Mouse (Mus musculus): ENCODE data around the gene Slc1a2.
A peak's percentile ranks its signal among the peaks of the same experiment; 100 is the strongest.

The Slc1a2 gene

DNA sequence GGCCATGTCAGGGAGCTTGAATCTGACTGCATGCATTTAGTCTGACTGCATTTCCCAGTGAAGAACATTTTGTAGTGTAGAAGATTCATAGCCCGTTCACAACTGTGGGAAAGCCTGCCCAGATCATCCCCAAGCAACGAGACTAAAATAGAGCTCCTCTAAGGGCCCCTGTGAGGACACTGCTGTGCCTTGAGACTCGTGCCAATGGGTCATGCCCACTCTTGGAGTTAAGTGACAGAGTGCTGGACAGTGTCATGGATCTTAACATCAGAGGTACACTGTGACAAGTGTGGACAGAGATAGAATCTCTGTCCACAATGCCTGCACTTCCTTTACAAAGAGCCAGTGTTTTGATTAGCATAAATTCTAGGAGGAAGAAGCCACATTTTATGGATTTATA lies 109.8 kb downstream of the Slc1a2 start:
- DNase-seq: no peak

DNA sequence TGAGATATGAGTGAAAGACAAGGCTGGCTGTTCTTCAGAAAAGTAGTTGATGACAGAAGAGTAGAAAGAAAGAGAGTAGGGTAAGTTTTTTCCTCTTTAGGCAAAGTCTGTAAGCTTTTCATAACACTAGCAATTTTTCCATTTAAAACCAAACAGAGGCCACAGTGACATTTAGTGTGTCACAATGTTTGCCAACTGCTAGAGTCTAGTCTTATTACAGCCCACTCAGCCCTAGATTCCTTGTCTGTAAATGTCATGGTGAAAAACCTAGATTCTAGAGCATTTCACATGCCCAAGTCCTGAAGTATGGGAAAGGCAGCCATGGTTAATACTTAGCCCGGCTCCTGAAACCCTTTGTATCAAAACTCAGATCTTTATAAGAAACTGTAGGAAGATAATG lies 112.8 kb downstream of the Slc1a2 start:
- DNase-seq: no peak

DNA sequence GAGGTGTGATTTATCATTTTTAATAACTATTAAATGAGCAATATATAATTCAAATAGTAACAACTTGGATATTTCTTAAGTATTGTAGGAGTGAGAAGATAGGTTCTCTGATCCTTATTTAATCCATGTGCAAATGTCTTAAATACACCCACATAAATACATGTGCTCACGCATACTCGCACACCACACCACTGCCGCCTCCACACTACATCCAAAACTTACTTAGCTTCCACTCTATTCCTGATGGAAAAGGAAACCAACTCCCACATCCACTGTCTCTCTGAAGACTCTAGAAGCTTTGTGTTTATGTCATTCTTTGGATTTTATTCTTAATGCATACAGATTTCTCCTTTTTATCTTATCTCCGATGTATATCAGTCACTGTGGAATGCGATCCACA lies 113.8 kb downstream of the Slc1a2 start:
- DNase-seq: no peak

DNA sequence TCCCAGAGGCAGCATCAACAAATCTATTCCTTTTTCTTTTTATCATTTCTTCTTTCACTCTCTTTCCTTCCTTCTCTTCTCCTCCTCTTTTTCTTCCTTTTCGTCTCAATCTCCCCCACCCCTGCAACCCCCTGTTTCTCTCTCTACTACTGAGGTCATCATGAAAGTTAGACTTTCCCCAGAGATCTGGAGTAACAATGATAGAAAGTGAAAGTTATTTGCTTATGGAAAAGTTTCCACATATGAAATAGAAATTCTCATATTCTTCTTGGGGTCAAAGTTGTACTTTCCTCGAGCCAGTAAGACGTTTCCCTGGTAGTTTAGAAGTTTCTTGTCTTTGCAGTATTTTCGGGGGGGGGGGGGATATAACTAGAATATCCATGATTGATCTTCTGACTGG lies 116.2 kb downstream of the Slc1a2 start:
- DNase-seq: no peak

DNA sequence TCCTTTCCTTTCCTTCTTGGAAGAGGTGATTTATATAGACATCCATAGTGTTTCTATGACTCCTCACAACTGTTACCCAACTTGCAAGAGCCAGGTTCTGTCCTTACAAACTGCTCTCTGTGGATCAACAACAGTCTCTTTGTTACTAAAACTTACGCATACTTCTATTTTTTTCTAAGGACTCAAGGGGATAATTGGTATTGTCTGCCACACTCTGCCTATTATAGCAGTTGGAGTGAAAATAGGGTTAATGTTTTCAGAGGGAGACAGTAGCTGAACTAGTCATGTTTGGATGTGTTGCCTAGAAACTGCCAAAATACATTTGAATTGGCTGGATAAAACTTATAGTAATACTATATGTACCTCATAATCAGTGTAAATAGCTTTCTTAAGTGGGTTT lies 117.1 kb downstream of the Slc1a2 start:
- no peak for DNase-seq

DNA sequence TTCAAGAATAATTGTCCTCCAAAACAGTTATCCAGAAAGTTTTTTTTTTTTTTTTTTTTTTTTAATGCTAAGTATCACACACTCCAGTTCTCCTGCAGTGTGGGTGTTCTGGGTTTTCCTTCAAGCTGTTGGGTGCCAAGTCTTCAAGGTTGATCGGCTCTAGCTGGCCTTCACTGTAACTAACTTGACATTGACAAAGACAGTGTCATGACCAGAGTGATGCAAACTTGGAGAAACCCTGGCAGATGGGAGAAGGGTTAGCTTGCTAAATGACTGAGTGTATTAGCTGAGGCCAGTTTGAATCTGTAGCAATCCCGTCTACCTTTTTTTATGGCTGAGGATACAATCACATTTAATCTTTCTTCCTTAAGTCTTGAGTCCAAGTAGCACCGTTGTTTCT lies 119.7 kb downstream of the Slc1a2 start:
- DNase-seq: no peak

DNA sequence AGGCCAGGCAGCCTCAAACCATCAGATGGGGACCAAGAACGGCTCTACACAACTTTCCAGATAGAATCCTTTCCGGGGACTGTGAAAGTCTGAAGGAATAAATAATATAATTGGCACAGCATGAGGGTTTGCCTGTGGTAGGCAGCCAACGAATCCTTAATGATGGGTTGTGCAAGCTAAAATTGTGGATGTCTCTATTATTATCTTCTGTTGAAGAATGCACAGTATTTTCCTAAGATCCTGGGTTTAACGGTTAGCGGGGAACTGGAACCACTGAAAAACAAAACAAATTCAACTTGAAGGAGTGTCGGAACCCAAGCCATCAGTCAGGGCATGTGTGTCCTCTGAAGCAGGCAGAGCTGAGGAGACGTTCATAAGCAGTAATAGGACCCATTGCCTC lies 124.3 kb downstream of the Slc1a2 start:
- DNase-seq: no peak

DNA sequence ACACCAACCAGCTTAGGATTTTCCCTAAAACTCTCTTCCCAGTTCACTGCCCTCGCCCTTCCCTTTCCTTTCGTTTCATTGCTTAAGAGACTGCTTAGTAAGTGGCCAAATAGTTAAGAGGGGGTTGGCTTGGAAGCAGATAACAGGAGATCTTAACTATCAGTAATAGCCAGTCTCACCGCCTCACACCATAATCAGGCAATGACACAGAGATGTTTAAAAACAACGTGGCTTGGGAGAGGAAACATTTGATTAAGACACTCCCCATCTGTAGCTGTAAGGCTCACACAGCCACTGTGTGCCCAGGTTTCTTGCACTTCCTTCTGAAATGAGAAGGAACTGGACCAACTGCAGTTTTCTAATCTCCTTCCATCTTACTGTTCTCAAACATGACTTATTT lies 127.2 kb downstream of the Slc1a2 start:
- no peak for DNase-seq

DNA sequence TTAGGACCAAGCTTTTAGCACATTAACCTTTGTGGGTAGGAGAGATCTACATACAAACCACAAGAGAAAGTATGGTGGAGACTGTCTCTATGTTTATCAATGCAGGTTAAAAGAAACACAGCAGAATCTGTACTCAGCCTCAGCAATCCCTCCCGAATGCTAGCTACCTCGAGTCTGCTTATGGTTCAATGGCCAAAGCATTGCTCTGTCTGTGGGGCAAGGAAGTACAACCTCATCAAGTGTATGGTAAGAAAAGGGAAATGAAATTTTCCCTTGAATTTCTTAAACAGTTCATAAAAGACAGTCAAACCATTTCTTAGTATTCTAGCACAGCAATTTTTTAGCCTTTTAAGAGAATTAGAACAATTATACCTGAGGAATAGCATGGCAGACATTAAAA lies 133.2 kb downstream of the Slc1a2 start:
- no peak for DNase-seq

DNA sequence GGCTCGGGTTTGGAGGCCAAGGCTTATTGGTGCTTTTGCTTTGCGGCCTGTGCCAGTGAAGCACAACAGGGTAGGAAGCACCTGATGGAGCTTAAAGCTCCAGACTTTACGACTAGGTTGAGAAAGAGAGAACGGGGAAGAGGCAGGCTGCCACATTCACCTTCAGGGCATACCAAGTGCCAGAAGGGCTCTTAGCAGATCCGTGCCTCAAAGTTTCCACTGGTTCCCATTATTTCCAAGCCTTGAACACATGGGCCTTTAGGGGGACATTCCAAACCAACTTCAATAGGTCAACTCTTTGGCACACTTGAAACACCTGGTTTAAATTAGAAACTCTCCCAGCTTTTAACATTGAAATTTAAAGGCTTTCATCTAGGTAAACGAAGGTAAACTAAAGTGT lies 134.3 kb downstream of the Slc1a2 start:
- no peak for DNase-seq

DNA sequence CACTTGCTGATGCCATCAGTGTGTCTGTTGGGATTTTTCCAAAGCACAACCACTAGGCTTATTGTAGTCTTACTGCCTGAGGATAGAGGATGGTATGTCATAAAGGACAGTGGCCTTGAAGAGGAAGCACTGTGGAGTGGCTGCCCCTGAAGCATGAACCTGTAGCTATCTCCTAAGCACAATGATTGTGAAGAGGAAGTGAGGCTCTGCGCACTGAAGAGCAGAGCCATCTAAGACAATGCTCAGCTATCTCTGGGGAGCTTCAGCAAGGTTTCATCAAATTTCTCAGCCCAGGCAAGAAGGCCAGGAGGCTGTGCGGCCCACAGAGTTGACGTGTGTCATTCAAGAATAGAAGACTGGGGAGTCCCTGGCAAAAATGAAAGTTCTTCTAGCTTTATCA lies 136.6 kb downstream of the Slc1a2 start:
- DNase-seq: no peak

DNA sequence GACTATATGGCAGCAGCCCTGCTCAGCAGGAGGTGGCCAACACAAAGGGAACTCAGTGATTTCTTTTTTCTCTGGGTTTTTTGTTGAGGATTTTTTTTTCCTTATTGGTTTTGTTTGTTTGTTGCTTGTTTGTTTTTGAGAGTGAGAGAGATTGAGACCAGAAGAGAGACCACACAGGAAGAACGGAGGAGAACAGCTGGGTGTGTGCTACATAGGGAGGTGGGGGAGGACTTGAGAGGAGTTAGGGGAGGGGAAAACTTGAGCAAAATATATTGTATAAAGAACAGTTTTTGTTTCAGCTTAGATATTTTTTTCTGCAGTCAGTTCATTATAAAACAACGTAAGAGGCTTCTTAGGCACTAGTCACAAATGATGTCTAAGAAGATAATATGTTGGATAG lies 139.7 kb downstream of the Slc1a2 start:
- DNase-seq: no peak

DNA sequence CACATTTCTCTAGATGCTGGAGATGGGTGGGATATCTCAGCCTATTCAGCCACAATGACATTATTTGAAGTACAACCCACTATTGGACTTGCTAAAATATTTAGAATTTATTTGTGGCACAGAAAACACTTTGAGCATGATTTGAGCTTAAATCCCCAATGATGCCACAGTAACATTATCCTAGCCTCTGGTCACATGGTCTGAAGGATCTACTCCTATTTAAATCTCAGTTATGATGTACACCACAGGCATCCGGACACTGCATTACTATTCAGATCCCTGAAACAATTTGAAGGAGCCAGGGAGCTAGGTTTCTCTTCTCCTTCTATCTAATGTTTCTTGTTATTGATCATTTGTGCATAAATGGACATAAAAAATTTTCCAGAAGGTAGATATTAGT lies 143.4 kb downstream of the Slc1a2 start:
- DNase-seq: no peak

DNA sequence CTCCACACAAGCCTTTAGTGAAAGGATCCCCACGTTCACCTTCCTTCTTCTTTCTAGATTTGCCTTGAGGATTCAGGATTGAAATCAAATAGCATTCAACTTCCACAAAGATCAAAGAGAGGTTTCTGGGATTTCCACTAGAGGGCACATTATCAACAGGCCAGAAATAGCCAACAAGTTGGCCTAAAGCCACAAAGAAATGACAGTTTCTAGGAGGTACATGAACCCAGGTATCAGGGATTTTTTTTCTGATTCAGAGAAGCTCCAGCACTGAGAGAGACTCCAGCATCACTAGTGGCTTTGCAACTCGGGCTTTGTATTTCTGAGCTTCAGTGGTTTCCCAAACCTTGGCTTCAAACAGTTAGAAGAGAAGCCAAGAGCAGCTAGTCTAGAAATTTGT lies 145.7 kb downstream of the Slc1a2 start:
- DNase-seq: peak; percentile 57

DNA sequence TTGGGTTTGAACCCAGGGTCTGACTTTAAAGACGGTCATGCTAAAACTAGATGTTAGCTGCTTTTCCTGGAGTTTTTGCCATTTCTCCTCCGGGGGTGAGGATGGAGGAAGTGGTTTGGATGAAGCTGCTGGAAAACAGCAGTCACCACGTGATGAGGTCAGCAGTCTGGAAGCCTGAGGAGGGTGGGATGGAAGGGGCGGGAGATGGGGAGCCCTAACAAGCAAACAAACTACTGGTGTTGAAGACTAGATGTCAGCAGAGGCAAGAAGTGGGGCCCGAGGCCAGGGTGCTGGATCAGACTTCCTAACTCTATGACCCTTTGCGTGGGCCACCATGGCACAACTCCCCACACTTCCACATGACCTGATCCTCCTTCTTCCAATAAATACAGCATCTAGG lies 146.8 kb downstream of the Slc1a2 start:
- DNase-seq: no peak

DNA sequence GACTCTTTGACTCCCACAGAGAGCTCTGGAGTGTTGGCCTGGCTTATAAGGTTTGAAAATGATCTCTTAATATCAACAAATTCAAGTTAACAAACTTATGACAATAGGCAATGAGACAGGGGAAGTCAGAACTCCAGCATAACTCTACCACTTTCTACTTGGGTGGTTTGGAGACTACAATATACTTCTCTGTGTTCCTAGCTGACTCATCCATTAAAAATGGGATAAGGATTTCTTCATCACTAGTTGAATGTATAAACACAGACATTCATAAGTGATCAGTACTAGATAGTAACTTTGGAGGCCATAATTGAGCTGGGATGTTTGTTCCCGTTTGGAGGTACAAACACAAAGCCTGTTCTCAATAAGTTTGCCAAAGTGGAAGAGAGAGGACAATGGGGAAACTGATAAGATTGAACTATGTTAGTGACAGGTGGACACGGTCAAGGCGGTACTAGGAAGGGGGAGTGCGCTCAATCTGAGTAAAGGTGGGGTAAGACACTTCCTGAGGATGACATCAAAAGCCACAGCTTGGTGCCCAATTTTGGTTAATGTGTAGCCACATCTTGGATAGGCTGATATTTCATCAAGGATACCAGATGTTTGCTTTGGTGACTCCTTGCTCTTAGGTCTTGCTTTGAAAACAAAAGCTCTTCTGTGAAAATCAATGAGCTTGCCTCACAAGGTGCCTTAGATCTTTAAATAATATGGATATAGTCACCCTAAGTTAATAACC lies 147.5 kb downstream of the Slc1a2 start:
- DNase-seq: no peak

DNA sequence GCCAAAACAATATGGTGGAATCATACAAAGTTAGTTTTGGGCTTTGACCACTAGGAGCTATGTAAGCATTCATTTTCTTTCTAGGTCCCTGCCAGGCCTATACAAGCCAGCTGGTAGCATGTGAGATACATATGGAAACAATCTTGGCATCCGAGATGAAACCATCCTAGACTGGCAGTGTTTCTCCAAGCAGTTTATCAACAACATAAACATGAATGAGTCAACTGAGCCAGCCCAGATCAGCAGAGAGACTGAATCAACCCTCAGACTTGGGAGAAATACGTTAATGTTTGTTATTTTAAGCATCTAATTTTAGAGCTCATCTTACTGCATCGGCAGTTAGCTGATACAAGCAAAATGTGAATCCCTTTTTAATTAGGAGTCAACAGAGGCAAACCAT lies 149.2 kb downstream of the Slc1a2 start:
- no peak for DNase-seq

DNA sequence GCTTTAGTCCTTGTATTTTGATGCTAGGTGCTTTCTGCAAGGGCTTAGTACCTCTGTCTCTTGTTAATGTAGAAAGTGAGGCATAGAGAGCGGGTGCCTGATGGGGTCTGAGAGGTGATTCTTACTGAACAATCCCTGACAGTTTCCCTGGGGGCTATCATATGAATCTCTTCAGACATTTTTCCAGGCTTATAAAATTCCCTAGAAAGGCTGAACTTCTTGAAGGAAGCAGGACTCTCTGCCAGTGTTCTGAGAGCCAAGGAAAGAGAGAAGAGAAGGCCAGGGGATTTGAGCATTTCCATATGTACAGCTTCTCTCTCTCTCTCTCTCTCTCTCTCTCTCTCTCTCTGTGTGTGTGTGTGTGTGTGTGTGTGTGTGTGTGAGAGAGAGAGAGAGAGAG lies 151.0 kb downstream of the Slc1a2 start:
- DNase-seq: no peak

DNA sequence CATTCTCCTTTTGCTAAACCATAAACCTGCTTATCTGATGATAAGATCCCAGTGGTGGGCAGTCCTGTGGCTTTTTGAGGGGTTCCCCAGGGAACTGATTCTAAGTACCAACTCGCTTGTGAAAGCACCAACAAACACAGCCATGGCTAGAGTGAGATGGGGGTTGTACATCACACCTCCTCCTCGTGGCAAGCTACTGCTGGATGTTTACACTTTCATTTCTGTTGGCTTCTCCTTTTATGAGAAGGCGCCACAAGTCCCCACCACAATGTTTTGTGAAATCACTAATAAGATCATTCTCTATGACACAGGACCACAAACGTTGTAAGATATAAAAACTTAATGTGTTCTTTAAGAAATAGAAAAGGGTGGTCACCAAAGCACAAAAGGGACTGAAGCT lies 154.3 kb downstream of the Slc1a2 start:
- DNase-seq: no peak

DNA sequence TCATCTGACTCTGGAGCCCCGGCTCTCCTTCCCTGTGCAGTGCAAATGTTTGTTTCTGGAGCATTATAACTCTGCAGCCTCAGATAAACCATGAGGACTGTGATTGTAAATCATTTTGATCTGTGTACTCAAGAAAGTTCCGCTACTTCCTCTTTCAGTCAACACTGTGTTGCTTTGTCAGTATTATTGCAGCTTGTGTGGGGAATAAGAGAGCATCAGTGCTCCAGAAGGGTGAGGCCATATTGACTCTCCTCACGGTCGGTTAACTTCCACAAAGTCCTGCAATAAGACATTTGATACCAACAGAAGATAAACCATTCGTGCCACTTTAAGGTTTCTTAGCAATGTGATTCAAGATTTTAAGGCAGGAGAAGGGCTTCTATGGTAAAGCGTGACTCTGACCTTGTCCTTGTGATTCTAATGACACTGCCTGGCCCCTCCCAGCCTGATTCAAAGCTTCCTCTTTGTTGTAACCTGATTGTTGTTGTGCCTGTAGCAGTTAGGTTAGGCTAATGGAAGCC lies 156.9 kb downstream of the Slc1a2 start:
- DNase-seq: no peak

DNA sequence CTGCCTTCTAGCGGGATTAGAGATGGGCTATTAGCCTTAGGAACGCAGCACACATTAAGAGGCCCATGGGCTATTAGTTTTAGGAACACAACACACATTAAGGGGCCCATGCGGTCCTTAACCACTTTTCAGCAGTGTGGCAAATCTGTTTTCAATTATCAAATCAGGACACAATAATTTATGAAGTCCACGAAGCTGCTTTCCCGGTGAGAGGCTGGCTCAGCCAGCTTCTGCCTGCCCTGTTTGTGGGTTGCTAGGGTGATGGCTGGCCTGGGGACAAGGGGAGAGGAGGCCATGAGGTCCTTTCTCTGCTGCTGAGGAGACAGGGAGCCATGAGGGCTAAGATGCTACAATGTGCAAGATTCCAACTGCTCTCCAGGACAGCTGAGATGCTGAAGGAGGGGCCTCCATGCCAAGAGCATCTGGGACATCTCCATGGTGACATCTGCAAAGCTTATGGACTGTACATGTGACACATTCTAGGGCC lies 161.8 kb downstream of the Slc1a2 start:
- DNase-seq: peak; percentile 61

DNA sequence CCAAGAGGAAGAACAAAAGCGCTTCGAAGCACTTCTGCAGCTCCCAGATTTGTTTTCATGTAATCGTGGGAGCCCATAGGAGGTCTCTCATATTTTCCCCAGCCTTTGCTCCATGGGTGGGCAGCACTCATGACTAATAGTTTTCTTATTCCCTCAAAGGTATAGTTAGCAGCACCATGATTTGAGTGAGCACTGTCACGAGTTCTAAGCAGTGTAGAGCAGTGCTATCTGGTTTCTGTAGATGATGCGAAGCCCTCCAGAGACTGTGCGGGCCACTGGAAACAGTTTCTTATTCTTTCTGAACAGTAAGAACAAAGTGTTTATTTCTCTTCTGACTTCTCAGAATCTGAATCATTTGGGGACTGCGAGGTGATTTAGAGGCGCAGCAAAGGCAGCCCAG lies 162.3 kb downstream of the Slc1a2 start:
- DNase-seq: no peak

DNA sequence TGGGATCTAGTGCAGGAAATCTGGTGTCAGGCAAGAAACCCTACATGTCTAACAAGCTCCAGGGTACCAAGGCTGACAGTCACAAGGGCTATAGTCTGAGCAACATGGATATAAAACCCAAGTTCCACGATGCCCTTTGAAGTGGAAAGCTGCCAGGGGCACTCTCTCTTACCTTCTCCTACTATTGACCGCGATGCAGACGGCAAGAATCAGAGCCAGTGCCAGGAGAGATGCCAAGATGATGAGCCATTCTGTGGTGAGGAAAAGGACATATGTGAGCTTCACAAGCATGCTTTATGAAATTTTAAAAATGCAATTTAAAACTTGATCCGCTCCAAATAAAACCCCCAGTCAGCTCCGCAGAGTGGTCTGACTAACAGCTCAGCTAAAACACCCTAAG lies 163.6 kb downstream of the Slc1a2 start:
- no peak for DNase-seq

DNA sequence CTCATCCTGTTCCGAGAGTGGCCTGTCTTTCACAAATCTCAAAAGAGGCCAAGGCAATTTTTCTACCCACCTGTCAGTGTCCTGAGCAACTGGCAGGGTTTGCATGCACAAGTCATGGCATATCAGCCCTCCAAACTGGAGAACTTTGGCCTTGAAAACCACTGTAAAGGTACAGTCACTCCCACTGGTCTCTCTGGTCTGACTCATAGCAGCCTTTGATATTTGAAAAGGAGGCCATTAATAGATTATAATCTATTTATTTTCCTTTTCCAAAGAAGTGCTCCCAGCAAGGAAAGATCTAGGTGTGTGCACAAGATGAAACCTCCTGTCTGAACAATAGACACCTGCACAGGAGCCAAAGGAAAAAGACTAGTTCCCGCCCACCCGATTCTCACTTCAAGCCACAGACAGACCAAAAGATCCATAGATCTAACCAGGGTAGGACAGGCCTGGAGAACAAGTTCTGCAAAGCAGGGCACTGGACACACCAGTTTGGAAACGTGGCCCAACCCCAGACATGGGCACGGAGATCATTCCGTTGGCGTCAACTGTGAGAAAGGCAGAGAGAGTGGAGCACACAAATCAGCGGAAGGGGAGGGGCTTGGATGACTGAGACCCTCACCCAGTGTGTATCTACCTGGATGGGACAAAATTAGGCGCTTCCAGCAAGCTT lies 167.6 kb downstream of the Slc1a2 start:
- DNase-seq: no peak

DNA sequence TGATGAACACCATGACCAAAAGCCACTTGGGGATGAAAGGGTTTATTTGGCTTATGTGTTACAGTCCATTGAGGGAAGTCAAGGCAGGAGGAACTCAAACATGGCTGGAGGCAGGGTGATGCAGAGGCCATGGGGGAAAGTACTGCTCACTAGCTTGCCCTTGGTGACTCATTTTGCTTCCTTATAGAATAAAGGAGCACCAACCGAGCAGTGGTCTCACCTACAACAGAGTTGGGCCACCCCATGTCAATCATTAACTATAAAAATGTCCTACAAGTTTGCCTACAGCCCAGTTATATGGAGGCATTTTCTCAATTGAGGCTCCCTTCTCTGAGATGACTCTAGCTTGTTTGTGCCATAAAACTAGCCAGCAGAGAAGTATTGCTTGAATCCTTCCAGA lies 169.4 kb downstream of the Slc1a2 start:
- no peak for DNase-seq

All from embryo, embryonic 11 days (tissue).